8 mouse cellular contexts compared by ENCODE assay signal in genomic region chr10:59702207-59703032, GRCm38 (mm10). TPM values are rescaled to one million over a fixed set of nuclear protein-coding genes. Genes with fewer than 3 reads are reported as not detected.
A peak's percentile ranks its signal among the peaks of the same experiment; 100 is the strongest.
DNase-seq lines count a peak whose midpoint lies in the region; ATAC-seq lines count a peak whose summit lies in the region.

Gene Micu1, plus strand, starts transcription at chr10:59702477.

- H3K4me1 ChIP-seq in intestine, embryonic 14.5 days (replicated peaks; ENCODE audit: control insufficient read depth, insufficient read depth, low read length) = peaks cover 8% of the 10 kb centered on the region; the same call in 1 of the 2 replicates

- H3K4me3 ChIP-seq in intestine, embryonic 14.5 days (ENCODE audit: low read depth, low read length) = peak within 1 kb of the TSS; percentile 85

- ATAC-seq in intestine, embryonic 14.5 days (replicated peaks; ENCODE audit: low FRiP score, low TSS enrichment, low read depth) = peak; percentile 98

- peak within 1 kb of the TSS; percentile 85 for H3K4me2 ChIP-seq in intestine, embryonic 14.5 days (ENCODE audit: low read length)

- no peaks in the 10 kb centered on the region for H3K27me3 ChIP-seq in intestine, embryonic 14.5 days (replicated peaks; ENCODE audit: control insufficient read depth, insufficient read depth, low read length)

- intact Hi-C loops in left cerebral cortex, postnatal 14 days (cut with DNase I) = loop anchor here (2.0 to 10.0 kb wide), 3 partner anchors 86 to 208 kb away; partner anchors contain the start of genes Gm10322 and Mcu

- H3K27ac ChIP-seq in intestine, embryonic 14.5 days (ENCODE audit: low read depth) = peak within 1 kb of the TSS; percentile 67

- peak; percentile 96 for DNase-seq in adrenal gland, adult 18-20 months (ENCODE audit: low spot score in 2 of 2)
- DNase-seq in embryo, embryonic 11 days = peak; percentile 98
- DNase-seq in gastrocnemius, postnatal 25 days = peak; percentile 94
- peak; percentile 98 for DNase-seq in intestine, embryonic 14.5 days (ENCODE audit: low spot score)
- peak; percentile 96 for DNase-seq in left cerebral cortex, postnatal 14 days (ENCODE audit: low spot score in 2 of 2)
- DNase-seq in mesoderm, embryonic 11.5 days (ENCODE audit: low read depth, low spot score) = peak; percentile 96
- peak; percentile 96 for DNase-seq in right cerebral cortex, postnatal 36 days (ENCODE audit: low spot score in 2 of 2)
- DNase-seq in yolk sac, embryonic 10.5 days (ENCODE audit: low spot score) = peak; percentile 98

- WGBS in intestine, embryonic 14.5 days = under 1% methylated on average over 48 of the region's 48 CpGs

- H3K9ac ChIP-seq in intestine, embryonic 14.5 days (ENCODE audit: low read length) = peak within 1 kb of the TSS; percentile 74

- 0 out of 2 replicates have a peak, but pooled peaks cover 2% of the 10 kb centered on the region for H3K9me3 ChIP-seq in intestine, embryonic 14.5 days (ENCODE audit: control insufficient read depth, low read length)

- H3K36me3 ChIP-seq in intestine, embryonic 14.5 days (ENCODE audit: control insufficient read depth, insufficient read depth, low read length) = no peaks in the 10 kb centered on the region

RNA-seq across cellular contexts. Expression of gene Micu1, which starts in this region (rescaled TPM):
- total RNA-seq in adrenal gland, adult 18-20 months (2021) = 10 to 100 TPM; 59.2 to 67.9 TPM
- total RNA-seq in gastrocnemius, postnatal 25 days (2021) = 10 to 100 TPM; 48.7 to 53.6 TPM
- polyA plus RNA-seq in intestine, embryonic 14.5 days (2014; fragmentation: Nextera tagmentation; extraction: Ambion mirVana) = 65.8 and 76.4 TPM in 2 replicates
- 10 to 100 TPM; 82.4 to 88.7 TPM for total RNA-seq in left cerebral cortex, postnatal 14 days (2021)

Comparison
In these comparisons a context has a peak if more than half of its experiments do, and no peak if none do; other contexts are left out.
1. Peak in every context shown above with its lines: DNase-seq, ATAC-seq, H3K4me3 ChIP-seq and H3K27ac ChIP-seq.